Mouse (Mus musculus) ovary, postnatal 36 days (tissue): Measurements from ENCODE around the gene Synpo2.

Source experiments
- DNase-seq: peaks from one replicate; pipeline ENCODE4 v3.0.0; 2022; ENCODE audit warnings: low spot score, mixed read lengths

Synpo2 gene

GRCm38 (mm10) chr3:123033804-123034203 is 202.1 kb downstream of the Synpo2 start:
- no peak for DNase-seq
